Mouse (Mus musculus) hindbrain, embryonic 14.5 days (tissue): ENCODE measurements around the gene Hoxd11. TPM values are rescaled to one million over a fixed set of nuclear protein-coding genes. Genes with fewer than 3 reads are reported as not detected.

ENCODE experiments used
- ATAC-seq: fragments of 200-750 bp; cut with Nextera tagmentation; 2 replicates; pipeline ENCODE4 v1.8.0; 2017; ENCODE audit warnings: moderate number of reproducible peaks, mild to moderate bottlenecking, moderate TSS enrichment, moderate library complexity; ENCODE audit not compliant: low FRiP score
- DNase-seq: peaks from one replicate; pipeline ENCODE4 v3.0.0-alpha.2; 2015; ENCODE audit warnings: low spot score
- H3K27ac ChIP-seq: fragments of 300-500 bp; sonication (generic); 2 replicates; pipeline ENCODE4 v1.5.1; 2014; ENCODE audit warnings: mild to moderate bottlenecking, moderate library complexity
- H3K27me3 ChIP-seq: fragments of 300-500 bp; sonication (generic); 2 replicates; pipeline ENCODE4 v1.6.1; 2014; ENCODE audit warnings: mild to moderate bottlenecking, low read length, mixed read lengths; ENCODE audit not compliant: control insufficient read depth, insufficient read depth
- H3K36me3 ChIP-seq: fragments of 300-500 bp; sonication (generic); replicated peaks from 2 replicates; pipeline ENCODE4 v1.6.1; 2014; ENCODE audit not compliant: control insufficient read depth, insufficient read depth
- H3K4me1 ChIP-seq: fragments of 300-500 bp; sonication (generic); replicated peaks from 2 replicates; pipeline ENCODE4 v1.6.1; 2014; ENCODE audit warnings: antibody characterized with exemption, low read length, mixed read lengths; ENCODE audit not compliant: control insufficient read depth, insufficient read depth
- H3K4me2 ChIP-seq: fragments of 300-500 bp; sonication (generic); replicated peaks from 2 replicates; pipeline ENCODE4 v1.6.1; 2014; ENCODE audit warnings: mild to moderate bottlenecking, moderate library complexity
- H3K4me3 ChIP-seq: fragments of 300-500 bp; sonication (generic); replicated peaks from 2 replicates; pipeline ENCODE4 v1.5.1; 2014; ENCODE audit warnings: mild to moderate bottlenecking, low read length
- H3K9ac ChIP-seq: fragments of 300-500 bp; sonication (generic); 2 replicates; pipeline ENCODE4 v1.6.1; 2014
- H3K9me3 ChIP-seq: fragments of 300-500 bp; sonication (generic); 2 replicates; pipeline ENCODE4 v1.6.1; 2016; ENCODE audit warnings: low read length; ENCODE audit not compliant: control insufficient read depth
- WGBS: fragments of 180-500 bp; shearing (Covaris S2); extraction: QIAGEN DNeasy Blood & Tissue Kit; methylation state at CpG from one replicate; pipeline ENCODE4 v1.1.7; 2014; 5-methylcytosine and 5-hydroxymethylcytosine counted together
- polyA plus RNA-seq: library from polyadenylated mRNA; unstranded; fragments of >200 nt; fragmentation: Nextera tagmentation; extraction: Ambion mirVana; gene quantifications from 2 replicates; pipeline ENCODE4 v1.2.1, GENCODE M21; 2014

Hoxd11 gene
- polyA plus RNA-seq, 1 experiment from 2014 or later, result not detected

DNA sequence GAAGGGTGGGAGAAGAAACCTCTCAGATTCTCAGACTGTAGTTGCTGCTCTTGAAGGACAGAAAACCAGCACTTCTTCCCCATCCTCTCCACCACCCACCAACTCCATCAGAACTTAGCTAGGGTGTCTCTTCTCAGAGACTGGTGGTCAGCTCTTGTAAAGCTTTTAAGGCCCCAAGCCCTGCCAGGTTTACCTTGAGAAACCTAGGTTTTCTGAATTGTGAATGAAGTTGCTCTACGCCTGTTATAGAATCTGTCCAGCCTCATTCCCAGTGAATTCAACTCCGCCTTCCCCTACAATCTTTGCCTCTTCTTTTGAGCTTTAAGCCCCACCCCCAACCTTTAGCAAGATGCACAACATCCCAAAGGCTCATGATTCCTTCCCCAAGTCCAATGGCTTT is 2.3 kb upstream of the Hoxd11 start:
- DNase-seq (no peak), ATAC-seq (no peak)
- Histone ChIP-seq H3K9ac (no peak overlapping the region), H3K36me3 (no peaks in the 10 kb centered on the region), H3K27me3 (peaks cover 100% of the 10 kb centered on the region), H3K4me3 (no peak overlapping the region), H3K4me2 (no peak overlapping the region), H3K9me3 (no peaks in the 10 kb centered on the region), H3K27ac (no peak overlapping the region), H3K4me1 (no peaks in the 10 kb centered on the region; the same call in 1 of the 2 replicates)
- 6% methylated on average over 2 of the region's 2 CpGs for WGBS

DNA sequence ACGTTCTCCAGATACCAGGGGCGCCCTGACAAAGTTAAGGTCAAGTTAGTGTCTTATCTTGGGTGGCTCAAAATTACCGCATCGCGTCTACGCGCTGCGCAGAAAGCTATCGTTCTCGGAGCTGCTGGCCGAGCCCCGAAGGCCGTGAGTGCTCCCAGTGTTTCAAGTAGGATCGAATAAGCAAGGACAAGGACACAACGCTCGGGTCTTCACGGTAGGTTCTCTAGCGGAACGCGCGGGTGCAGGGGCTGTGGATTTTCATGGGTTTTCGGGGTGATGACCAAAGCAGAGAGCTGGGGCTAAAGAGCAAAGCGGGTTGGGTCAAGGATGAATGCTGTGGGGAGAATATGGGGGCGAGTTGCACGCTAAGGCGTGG is 227 bp downstream of the Hoxd11 start:
- no peak overlapping the region for H3K4me3 ChIP-seq
- no peak overlapping the region for H3K4me2 ChIP-seq
- H3K27me3 ChIP-seq, result peaks cover 99% of the 10 kb centered on the region
- H3K36me3 ChIP-seq, result no peaks in the 10 kb centered on the region
- no peak overlapping the region for H3K27ac ChIP-seq
- no peak overlapping the region for H3K9ac ChIP-seq
- no peaks in the 10 kb centered on the region for H3K4me1 ChIP-seq
- DNase-seq (no peak), ATAC-seq (no peak)
- H3K9me3 ChIP-seq, result no peaks in the 10 kb centered on the region
- WGBS, result under 1% methylated on average over 26 of the region's 26 CpGs

DNA sequence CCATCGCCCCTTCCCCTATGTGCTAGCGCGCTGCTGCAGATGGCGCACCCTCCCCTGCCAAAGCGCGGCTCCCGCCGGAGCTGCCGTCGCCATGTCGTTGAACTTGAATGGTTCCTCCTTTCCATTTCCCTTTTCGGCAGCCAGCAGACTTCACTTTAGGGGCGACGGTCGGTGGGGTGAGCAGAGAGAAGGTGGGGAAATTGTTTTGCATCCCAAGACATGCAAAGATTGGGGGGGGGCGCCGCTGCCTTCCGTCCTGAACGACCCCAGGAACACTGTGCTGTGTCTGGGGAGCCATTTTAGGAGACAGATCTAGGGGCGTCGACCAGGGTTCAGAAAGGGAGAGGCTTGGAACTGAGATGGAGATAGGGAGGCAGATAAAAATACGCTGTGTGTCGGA is 623 bp downstream of the Hoxd11 start:
- no peaks in the 10 kb centered on the region for H3K36me3 ChIP-seq
- no peak overlapping the region for H3K4me2 ChIP-seq
- no peak for ATAC-seq
- no peak for DNase-seq
- H3K27me3 ChIP-seq, result peaks cover 99% of the 10 kb centered on the region
- H3K4me1 ChIP-seq, result no peaks in the 10 kb centered on the region
- H3K9ac ChIP-seq, result no peak overlapping the region
- no peak overlapping the region for H3K4me3 ChIP-seq
- no peaks in the 10 kb centered on the region for H3K9me3 ChIP-seq
- H3K27ac ChIP-seq, result no peak overlapping the region
- under 1% methylated on average over 23 of the region's 23 CpGs for WGBS

DNA sequence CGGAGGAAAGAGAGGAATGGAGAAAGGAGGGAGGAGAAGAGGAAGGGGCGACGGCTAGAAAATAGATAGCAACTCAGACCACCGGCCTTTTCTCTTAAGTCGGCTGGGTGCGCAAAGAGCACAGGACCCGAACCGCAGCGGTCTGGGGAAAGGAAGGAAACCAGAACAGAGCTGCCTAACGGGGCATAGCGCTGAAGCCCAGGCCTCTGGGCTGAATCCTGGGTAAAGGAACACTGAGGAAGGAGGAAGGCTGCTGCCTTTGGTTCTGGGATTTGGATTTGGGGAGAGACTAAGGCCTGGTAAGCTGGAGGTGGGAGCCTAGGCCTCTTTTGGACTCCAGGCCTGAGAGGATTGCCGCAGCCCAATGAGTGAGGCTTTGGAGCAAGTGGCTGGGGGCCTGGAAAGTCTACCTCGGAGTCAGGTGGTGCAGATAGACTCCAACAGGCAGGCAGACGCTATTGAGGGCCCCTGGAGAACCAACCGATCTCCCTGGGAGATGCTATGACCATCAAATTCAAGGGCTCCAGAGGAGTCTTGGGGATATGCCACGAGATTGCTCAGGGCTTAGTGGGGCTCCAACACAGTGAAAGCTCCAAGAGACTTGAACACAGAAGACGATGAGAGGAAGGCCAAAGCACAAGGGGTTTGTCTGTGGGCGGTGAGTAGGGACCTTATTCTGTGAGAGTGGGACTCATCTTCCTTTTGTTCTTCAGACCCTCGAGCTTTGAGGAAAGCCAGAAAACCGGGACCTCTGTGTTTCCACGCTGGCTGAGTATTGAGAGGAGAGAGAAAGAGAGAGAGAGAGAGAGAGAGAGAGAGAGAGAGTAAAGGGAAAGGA is 1.4 kb downstream of the Hoxd11 start:
- H3K27ac ChIP-seq, result no peak overlapping the region
- H3K36me3 ChIP-seq, result no peaks in the 10 kb centered on the region
- ATAC-seq (no peak), DNase-seq (no peak)
- 1% methylated on average over 21 of the region's 21 CpGs for WGBS
- no peak overlapping the region for H3K9ac ChIP-seq
- H3K4me2 ChIP-seq, result no peak overlapping the region
- H3K4me3 ChIP-seq, result no peak overlapping the region
- no peaks in the 10 kb centered on the region for H3K4me1 ChIP-seq
- H3K27me3 ChIP-seq, result peaks cover 99% of the 10 kb centered on the region
- H3K9me3 ChIP-seq, result no peaks in the 10 kb centered on the region

DNA sequence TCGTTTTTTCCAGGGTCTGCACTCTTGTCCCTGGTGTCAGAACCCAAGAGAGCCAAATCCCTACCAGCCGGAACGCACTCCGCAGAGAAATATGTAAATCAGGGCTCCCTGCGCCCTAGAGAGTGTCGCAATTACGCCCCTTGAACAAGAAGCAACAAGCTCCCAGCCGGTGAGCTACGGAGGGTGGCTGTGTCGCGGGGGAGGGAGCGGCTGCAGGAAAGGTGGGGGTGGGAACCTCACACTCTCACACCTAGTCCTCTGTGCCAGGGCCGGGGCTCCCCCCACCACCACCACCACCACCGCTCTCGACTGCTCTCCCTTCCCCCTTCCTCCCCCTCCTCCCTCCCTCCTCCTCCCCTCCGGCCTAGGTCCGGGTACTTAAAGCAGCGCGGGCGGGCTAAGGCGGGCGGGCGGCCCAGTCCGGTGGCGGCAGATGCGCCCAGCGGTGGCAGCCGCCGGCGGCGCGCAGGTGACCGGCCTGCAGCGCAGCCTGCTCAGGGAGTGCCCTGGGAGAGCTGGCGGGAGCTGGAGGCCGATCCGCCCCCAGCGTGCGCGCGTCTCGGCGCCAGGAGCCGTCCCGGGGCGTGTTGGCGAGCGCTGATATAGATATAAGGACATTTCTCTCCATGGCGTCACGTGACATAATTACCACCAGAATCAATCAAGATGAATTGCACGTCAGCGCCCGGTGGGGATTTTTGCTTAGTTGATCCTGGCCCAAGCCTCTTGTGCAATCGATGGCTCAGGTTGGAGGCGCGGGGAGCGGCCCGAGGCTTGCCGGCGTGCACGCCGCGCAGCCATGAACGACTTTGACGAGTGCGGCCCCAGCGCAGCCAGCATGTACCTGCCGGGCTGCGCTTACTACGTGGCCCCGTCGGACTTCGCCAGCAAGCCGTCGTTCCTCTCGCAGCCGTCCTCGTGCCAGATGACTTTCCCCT is 2.5 kb downstream of the Hoxd11 start:
- H3K4me1 ChIP-seq, result no peaks in the 10 kb centered on the region
- under 1% methylated on average over 70 of the region's 78 CpGs for WGBS
- ATAC-seq (no peak), DNase-seq (no peak)
- no peaks in the 10 kb centered on the region for H3K9me3 ChIP-seq
- no peak overlapping the region for H3K4me2 ChIP-seq
- no peak overlapping the region for H3K4me3 ChIP-seq
- H3K36me3 ChIP-seq, result no peaks in the 10 kb centered on the region
- no peak overlapping the region for H3K27ac ChIP-seq
- H3K27me3 ChIP-seq, result peaks cover 99% of the 10 kb centered on the region
- no peak overlapping the region for H3K9ac ChIP-seq

DNA sequence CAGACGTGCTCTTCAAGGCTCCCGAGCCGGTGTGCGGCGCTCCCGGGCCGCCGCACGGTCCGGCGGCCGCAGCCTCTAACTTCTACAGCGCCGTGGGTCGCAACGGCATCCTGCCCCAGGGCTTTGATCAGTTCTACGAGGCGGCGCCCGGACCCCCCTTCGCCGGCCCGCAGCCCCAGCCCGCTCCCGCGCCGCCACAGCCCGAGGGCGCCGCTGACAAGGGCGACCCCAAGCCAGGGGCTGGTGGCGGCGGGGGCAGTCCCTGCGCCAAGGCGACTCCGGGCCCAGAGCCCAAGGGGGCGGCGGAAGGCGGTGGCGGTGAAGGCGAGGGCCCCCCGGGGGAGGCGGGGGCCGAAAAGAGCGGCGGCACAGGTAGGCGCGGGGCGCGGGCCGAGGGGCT is 3.4 kb downstream of the Hoxd11 start:
- H3K27ac ChIP-seq, result no peak overlapping the region
- 1% methylated on average over 49 of the region's 51 CpGs for WGBS
- H3K9me3 ChIP-seq, result no peaks in the 10 kb centered on the region
- no peak for DNase-seq
- ATAC-seq, result no peak
- no peaks in the 10 kb centered on the region for H3K4me1 ChIP-seq
- no peaks in the 10 kb centered on the region for H3K36me3 ChIP-seq
- peaks cover 99% of the 10 kb centered on the region for H3K27me3 ChIP-seq
- H3K4me3 ChIP-seq, result no peak overlapping the region
- no peak overlapping the region for H3K9ac ChIP-seq
- peak overlapping the region; percentile 15; the same call in 1 of the 2 replicates for H3K4me2 ChIP-seq

DNA sequence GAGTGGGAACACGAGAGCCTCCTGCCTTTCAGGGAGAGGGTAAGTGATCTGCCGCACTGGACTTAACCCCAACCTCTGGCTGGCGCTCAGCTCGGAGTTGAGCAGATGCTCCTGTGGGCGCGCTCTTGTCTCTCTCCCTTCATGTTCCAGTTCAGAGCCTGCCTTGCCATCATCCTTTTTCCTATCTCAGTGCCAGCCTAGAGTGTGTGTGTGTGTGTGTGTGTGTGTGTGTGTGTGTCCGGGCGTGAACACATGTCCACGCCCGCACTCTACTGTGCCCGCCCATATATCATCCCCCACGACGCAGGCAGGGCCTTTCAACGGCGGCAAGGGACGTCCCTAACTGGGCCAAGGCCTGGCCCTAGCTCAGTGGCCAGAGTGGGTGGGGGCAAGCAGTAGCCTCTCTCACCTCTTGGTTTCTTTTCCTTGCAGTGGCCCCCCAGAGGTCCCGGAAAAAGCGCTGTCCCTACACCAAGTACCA is 4.2 kb downstream of the Hoxd11 start:
- no peak for DNase-seq
- H3K9ac ChIP-seq, result no peak overlapping the region
- no peak overlapping the region for H3K4me2 ChIP-seq
- H3K27me3 ChIP-seq, result peaks cover 99% of the 10 kb centered on the region
- no peak overlapping the region for H3K4me3 ChIP-seq
- no peaks in the 10 kb centered on the region for H3K9me3 ChIP-seq
- no peaks in the 10 kb centered on the region for H3K36me3 ChIP-seq
- WGBS, result 1% methylated on average over 17 of the region's 18 CpGs
- H3K27ac ChIP-seq, result no peak overlapping the region
- ATAC-seq, result no peak
- H3K4me1 ChIP-seq, result no peaks in the 10 kb centered on the region

DNA sequence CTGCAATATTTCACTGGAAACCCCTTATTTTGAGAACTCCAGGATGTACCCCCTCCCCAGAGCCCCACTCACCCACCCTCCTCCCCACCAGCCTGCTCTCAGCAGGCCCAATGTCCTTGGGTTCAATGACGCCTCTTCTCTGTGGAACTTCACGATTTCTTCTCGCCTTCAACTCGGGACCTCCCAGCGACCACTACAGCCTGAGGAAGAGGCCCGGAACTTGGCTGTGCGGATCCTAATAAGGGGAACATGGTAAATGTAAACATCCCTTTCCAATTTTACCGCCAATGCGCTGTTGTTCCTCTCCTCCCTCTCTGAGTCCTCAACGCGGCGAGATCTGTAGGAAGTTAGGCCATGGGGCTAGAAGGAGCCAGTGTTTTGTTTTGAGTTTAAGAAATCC is 4.7 kb downstream of the Hoxd11 start:
- ATAC-seq (no peak), DNase-seq (no peak)
- Histone ChIP-seq H3K9me3 (no peaks in the 10 kb centered on the region), H3K4me3 (no peak overlapping the region), H3K27ac (no peak overlapping the region), H3K4me1 (no peaks in the 10 kb centered on the region), H3K27me3 (peaks cover 99% of the 10 kb centered on the region), H3K36me3 (no peaks in the 10 kb centered on the region), H3K9ac (no peak overlapping the region), H3K4me2 (no peak overlapping the region)
- 1% methylated on average over 12 of the region's 12 CpGs for WGBS

DNA sequence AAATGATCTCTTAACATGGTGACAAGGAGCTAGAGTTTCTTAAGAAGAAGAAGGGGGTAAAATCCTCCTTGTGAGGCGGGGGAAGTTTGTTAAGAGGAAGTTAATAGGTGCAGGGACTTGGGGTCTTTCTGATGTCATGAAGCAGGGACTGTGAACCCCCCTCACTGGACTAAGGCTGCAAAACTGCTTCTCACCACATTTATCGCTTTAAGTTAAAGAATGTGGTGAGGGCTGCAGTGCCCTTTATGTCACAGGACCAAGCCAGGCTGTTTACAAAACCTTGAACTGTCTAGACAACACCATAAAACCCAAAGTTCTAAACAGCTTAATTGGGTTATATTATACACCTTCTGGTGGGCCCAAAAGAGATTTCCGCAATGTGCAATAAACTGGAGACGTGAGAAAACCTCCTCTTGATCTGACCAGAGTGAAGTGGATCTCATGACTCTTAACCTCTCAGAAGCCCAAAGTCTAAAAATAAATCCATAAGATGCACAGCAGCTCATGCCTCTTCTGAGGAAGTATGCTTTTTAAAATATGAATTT is 5.8 kb downstream of the Hoxd11 start:
- WGBS, result 14% methylated on average over 4 of the region's 4 CpGs
- Histone ChIP-seq H3K27ac (no peak overlapping the region), H3K9me3 (no peaks in the 10 kb centered on the region), H3K4me1 (no peaks in the 10 kb centered on the region), H3K27me3 (peaks cover 99% of the 10 kb centered on the region), H3K9ac (no peak overlapping the region), H3K4me3 (no peak overlapping the region), H3K36me3 (no peaks in the 10 kb centered on the region), H3K4me2 (no peak overlapping the region)
- DNase-seq (no peak), ATAC-seq (no peak)
